In genomic region chr11:100010682-100011081, GRCm38 (mm10) we compare ENCODE assay signal across 27 mouse cellular contexts. TPM values are rescaled to one million over a fixed set of nuclear protein-coding genes. Genes with fewer than 3 reads are reported as not detected.
"Had no signal": no experiment of that assay in that cellular context is flagged by ENCODE, and none has a peak within 500 bp of the region (broad histone marks: within the 10 kb centered on the region; RNA-seq: fewer than 3 reads in every experiment).

No protein-coding gene starts in this region.

- H3K36me3 ChIP-seq: midbrain, embryonic 10.5 days; midbrain, embryonic 12.5 days; neural tube, embryonic 13.5 days; neural tube, embryonic 15.5 days had no signal

- H3K4me2 ChIP-seq: lung, embryonic 14.5 days; midbrain, embryonic 12.5 days; neural tube, embryonic 13.5 days; neural tube, embryonic 15.5 days had no signal

- H3K9ac ChIP-seq: lung, embryonic 14.5 days; midbrain, embryonic 12.5 days; neural tube, embryonic 13.5 days; neural tube, embryonic 15.5 days had no signal

- H3K27ac ChIP-seq: midbrain, embryonic 10.5 days; midbrain, embryonic 12.5 days; neural tube, embryonic 13.5 days; neural tube, embryonic 15.5 days had no signal

- DNase-seq: lung, adult 18-20 months; lung, embryonic 14.5 days; lung, postnatal 10 days; lung, postnatal 4 days; midbrain, embryonic 14.5 days; retina, postnatal 1 day; right cerebral cortex, adult 18-20 months; right cerebral cortex, postnatal 25 days; right cerebral cortex, postnatal 4 days; spleen, adult 18-20 months; thymus, adult 18-20 months; thymus, postnatal 14 days; thymus, postnatal 36 days had no signal

- H3K4me3 ChIP-seq: midbrain, embryonic 10.5 days; midbrain, embryonic 12.5 days; myocyte; neural tube, embryonic 13.5 days; neural tube, embryonic 15.5 days had no signal

- H3K9me3 ChIP-seq: midbrain, embryonic 10.5 days; midbrain, embryonic 12.5 days; neural tube, embryonic 13.5 days; neural tube, embryonic 15.5 days had no signal

- H3K4me1 ChIP-seq: midbrain, embryonic 10.5 days; midbrain, embryonic 12.5 days; neural tube, embryonic 13.5 days; neural tube, embryonic 15.5 days had no signal

- ATAC-seq: midbrain, embryonic 16.5 days had no signal

- H3K27me3 ChIP-seq: midbrain, embryonic 12.5 days; neural tube, embryonic 13.5 days; neural tube, embryonic 15.5 days had no signal

RNA-seq across cellular contexts. Expression of gene Krt33a, which starts 5.3 kb away (rescaled TPM):
- total RNA-seq: megakaryocyte, adult 5-6 weeks; megakaryocyte-erythroid progenitor cell, adult 5-6 weeks had no signal
- polyA plus RNA-seq: lung, embryonic 14.5 days; lung, embryonic 16.5 days; midbrain, embryonic 10.5 days; midbrain, embryonic 12.5 days; midbrain, embryonic 14.5 days; midbrain, embryonic 16.5 days; myocyte; neural tube, embryonic 11.5 days; neural tube, embryonic 13.5 days; neural tube, embryonic 15.5 days; small intestine, adult 2 months; stomach, embryonic 14.5 days had no signal

RNA-seq across cellular contexts. Expression of gene Krtap17-1, which starts 16.9 kb away (rescaled TPM):
- total RNA-seq: megakaryocyte, adult 5-6 weeks; megakaryocyte-erythroid progenitor cell, adult 5-6 weeks had no signal
- polyA plus RNA-seq: midbrain, embryonic 10.5 days; midbrain, embryonic 12.5 days; midbrain, embryonic 14.5 days; myocyte; neural tube, embryonic 11.5 days; neural tube, embryonic 13.5 days; small intestine, adult 2 months; stomach, embryonic 14.5 days; stomach, embryonic 16.5 days; thymus, postnatal 0 days had no signal

RNA-seq across cellular contexts. Expression of gene Krt33b, which starts 19.0 kb away (rescaled TPM):
- total RNA-seq: megakaryocyte, adult 5-6 weeks; megakaryocyte-erythroid progenitor cell, adult 5-6 weeks had no signal
- polyA plus RNA-seq: lung, embryonic 14.5 days; lung, embryonic 16.5 days; midbrain, embryonic 10.5 days; midbrain, embryonic 12.5 days; midbrain, embryonic 14.5 days; neural tube, embryonic 11.5 days; neural tube, embryonic 13.5 days; neural tube, embryonic 15.5 days; small intestine, adult 2 months had no signal

RNA-seq across cellular contexts. Expression of gene Krtap16-1, which starts 24.3 kb away (rescaled TPM):
- total RNA-seq: megakaryocyte, adult 5-6 weeks; megakaryocyte-erythroid progenitor cell, adult 5-6 weeks had no signal
- polyA plus RNA-seq: lung, embryonic 14.5 days; lung, embryonic 16.5 days; midbrain, embryonic 10.5 days; midbrain, embryonic 12.5 days; midbrain, embryonic 14.5 days; midbrain, embryonic 16.5 days; myocyte; neural tube, embryonic 13.5 days; small intestine, adult 2 months; stomach, embryonic 14.5 days; stomach, embryonic 16.5 days; thymus, postnatal 0 days had no signal

RNA-seq across cellular contexts. Expression of gene Krt34, which starts 30.7 kb away (rescaled TPM):
- total RNA-seq: megakaryocyte, adult 5-6 weeks; megakaryocyte-erythroid progenitor cell, adult 5-6 weeks had no signal
- polyA plus RNA-seq: lung, embryonic 14.5 days; midbrain, embryonic 10.5 days; midbrain, embryonic 12.5 days; midbrain, embryonic 14.5 days; midbrain, embryonic 16.5 days; myocyte; neural tube, embryonic 11.5 days; neural tube, embryonic 13.5 days; neural tube, embryonic 15.5 days; small intestine, adult 2 months; thymus, postnatal 0 days had no signal
